Mouse (Mus musculus) heart, adult 2 months (tissue): ENCODE measurements at regions not wholly inside any gene's neighbourhood (a gene's known extent, or its start where the extent isn't known, plus 50 kb on each side); places are given as distances from the start of the nearest gene placed in this dataset.

ENCODE experiments used
- DNase-seq, 2 experiments: peaks; one replicate each; pipeline ENCODE4 v3.0.0; 2021
- H3K27ac ChIP-seq: fragments of 200-600 bp; 2 replicates; pipeline ENCODE4 v1.8.1; 2022
- H3K27me3 ChIP-seq: fragments of 200-500 bp; 2 replicates; pipeline ENCODE4 v1.6.1; 2012; ENCODE audit warnings: mild to moderate bottlenecking, low read length, inconsistent platforms, mixed read lengths; ENCODE audit not compliant: control insufficient read depth, insufficient read depth
- H3K36me3 ChIP-seq: fragments of 200-500 bp; 2 replicates; pipeline ENCODE4 v1.6.1; 2012; ENCODE audit warnings: low read length, inconsistent platforms; ENCODE audit not compliant: control insufficient read depth, insufficient read depth
- H3K4me1 ChIP-seq: fragments of 200-500 bp; 2 replicates; pipeline ENCODE4 v1.6.1; 2011; ENCODE audit warnings: low read length; ENCODE audit not compliant: control insufficient read depth, insufficient read depth
- H3K4me3 ChIP-seq: fragments of 200-600 bp; 2 replicates; pipeline ENCODE4 v1.8.1; 2022
- H3K79me2 ChIP-seq: fragments of 200-500 bp; replicated peaks from 2 replicates; pipeline ENCODE4 v1.6.1; 2012; ENCODE audit warnings: mild to moderate bottlenecking, inconsistent platforms, low read length, moderate library complexity, mixed read lengths; ENCODE audit not compliant: control insufficient read depth, insufficient read depth
- H3K9ac ChIP-seq: fragments of 200-500 bp; 2 replicates; pipeline ENCODE4 v1.6.1; 2012; ENCODE audit warnings: low read depth, mild to moderate bottlenecking, control low read depth, inconsistent platforms, low read length, mixed read lengths
- CTCF ChIP-seq: fragments of 200-600 bp; IDR thresholded peaks from 2 replicates; pipeline ENCODE4 v1.8.1; 2022; ENCODE audit warnings: antibody characterized with exemption, mild to moderate bottlenecking, moderate library complexity
- EP300 ChIP-seq: fragments of 200-500 bp; IDR thresholded peaks from 2 replicates; pipeline ENCODE4 v1.6.1; 2011; ENCODE audit warnings: low read depth, low read length, control low read depth; ENCODE audit not compliant: insufficient read depth
- POLR2A ChIP-seq: fragments of 200-500 bp; IDR thresholded peaks from 2 replicates; pipeline ENCODE4 v1.6.1; 2011; ENCODE audit warnings: mild to moderate bottlenecking, low read depth, low read length, control low read depth; ENCODE audit not compliant: insufficient read depth
- WGBS: fragments of 180-500 bp; shearing (Covaris S2); methylation state at CpG from one replicate; pipeline ENCODE4 v1.1.7; 2018; 5-methylcytosine and 5-hydroxymethylcytosine counted together
- intact Hi-C: fragments of 180-260 bp; cut with DNase I; formaldehyde crosslinking; loops from one replicate; pipeline ENCODE4 v1.15.1; 2025

DNA sequence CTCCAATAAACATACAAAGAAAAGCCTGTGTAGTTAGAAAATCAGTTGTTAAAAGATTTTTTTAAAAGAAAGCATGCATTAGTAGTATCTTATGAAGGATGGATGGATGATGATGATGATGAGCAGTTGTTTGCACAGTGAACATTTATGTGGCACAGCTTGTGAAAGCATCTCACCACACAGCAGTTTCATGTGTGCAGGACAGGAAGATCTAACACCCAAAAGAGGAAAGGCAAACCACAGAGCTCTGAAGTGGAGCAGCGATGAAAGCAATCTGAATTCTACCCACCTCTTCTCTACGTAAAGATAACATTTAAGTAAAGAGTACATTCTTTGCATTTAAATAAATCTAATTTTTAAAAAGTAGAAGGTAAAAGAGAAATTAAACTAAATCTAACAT, 96.6 kb upstream of the Gli3 start:
- H3K27ac ChIP-seq: no peak overlapping the region
- H3K4me3 ChIP-seq: no peak overlapping the region
- TF ChIP-seq EP300 (no peak), CTCF (no peak), POLR2A (no peak)
- WGBS: 81% methylated on average over 2 of the region's 2 CpGs
- H3K36me3 ChIP-seq: no peaks in the 10 kb centered on the region
- no peak overlapping the region for H3K9ac ChIP-seq
- H3K4me1 ChIP-seq: no peaks in the 10 kb centered on the region
- no peak for DNase-seq
- no peaks in the 10 kb centered on the region for H3K27me3 ChIP-seq
- no peaks in the 10 kb centered on the region for H3K79me2 ChIP-seq
- intact Hi-C loops: no loop called here

DNA sequence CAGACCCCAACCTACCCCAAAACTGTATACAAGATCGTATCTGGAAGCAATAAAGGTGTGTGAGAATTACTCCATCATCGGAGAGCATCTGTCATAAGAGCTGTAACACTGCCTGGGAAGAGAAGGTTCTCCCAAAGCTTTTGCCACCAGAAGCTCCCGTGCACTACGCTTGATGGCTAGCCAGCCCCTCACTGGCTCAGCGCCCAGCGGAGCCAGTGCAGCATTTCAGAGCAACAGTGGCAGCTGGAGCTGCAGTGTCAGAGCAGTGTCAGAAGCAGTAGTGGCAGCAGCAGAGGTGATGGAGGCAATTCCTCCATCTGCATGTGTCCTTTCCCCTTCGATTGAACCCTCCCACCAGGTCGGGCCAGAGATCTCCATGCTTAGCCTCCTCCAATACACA, 83.0 kb upstream of the Gli3 start:
- 73% methylated on average over 8 of the region's 8 CpGs for WGBS
- no peak for DNase-seq
- Histone ChIP-seq H3K4me1 (no peaks in the 10 kb centered on the region), H3K9ac (no peak overlapping the region), H3K27me3 (no peaks in the 10 kb centered on the region), H3K79me2 (no peaks in the 10 kb centered on the region), H3K4me3 (no peak overlapping the region), H3K36me3 (no peaks in the 10 kb centered on the region), H3K27ac (no peak overlapping the region)
- intact Hi-C loops: no loop called here
- TF ChIP-seq EP300: no peak
- no peak for TF ChIP-seq CTCF
- TF ChIP-seq POLR2A: no peak

DNA sequence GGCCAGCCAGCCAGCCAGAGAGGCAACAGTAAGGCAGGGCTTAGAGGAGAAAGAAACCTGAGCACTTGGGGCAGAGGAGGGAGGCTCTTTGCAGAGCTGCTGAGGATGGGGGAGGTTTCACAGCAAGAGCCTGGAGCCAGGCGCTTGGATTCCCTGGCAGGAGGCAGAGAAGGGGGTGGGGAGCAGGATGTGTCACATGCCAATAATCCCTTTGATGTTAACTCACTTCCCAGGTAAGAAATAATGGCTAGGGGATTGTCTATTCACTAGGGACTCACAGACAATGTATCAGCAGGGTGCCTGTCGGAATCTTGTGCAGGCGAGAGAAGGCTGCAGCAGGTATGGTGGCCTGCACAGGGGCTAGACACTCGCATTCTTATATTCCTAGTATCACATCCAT, 67.8 kb upstream of the Gli3 start:
- Histone ChIP-seq H3K9ac (no peak overlapping the region), H3K4me1 (no peaks in the 10 kb centered on the region), H3K79me2 (no peaks in the 10 kb centered on the region), H3K27ac (no peak overlapping the region), H3K27me3 (no peaks in the 10 kb centered on the region), H3K4me3 (no peak overlapping the region), H3K36me3 (no peaks in the 10 kb centered on the region)
- intact Hi-C loops: no loop called here
- TF ChIP-seq CTCF (no peak), EP300 (no peak), POLR2A (no peak)
- DNase-seq: no peak
- WGBS: 34% methylated on average over 4 of the region's 4 CpGs

GRCm38 (mm10) chr13:15395694-15396093, 67.3 kb upstream of the Gli3 start:
- Histone ChIP-seq H3K4me1 (no peaks in the 10 kb centered on the region), H3K36me3 (no peaks in the 10 kb centered on the region), H3K4me3 (no peak overlapping the region), H3K27ac (no peak overlapping the region), H3K27me3 (no peaks in the 10 kb centered on the region), H3K9ac (no peak overlapping the region), H3K79me2 (no peaks in the 10 kb centered on the region)
- intact Hi-C loops: no loop called here
- DNase-seq: no peak
- TF ChIP-seq EP300: no peak
- TF ChIP-seq CTCF: no peak
- TF ChIP-seq POLR2A: no peak
- 26% methylated on average over 7 of the region's 7 CpGs for WGBS

- H3K27me3 ChIP-seq: no peaks in the 10 kb centered on the region
- no peak overlapping the region for H3K9ac ChIP-seq
- no peak for TF ChIP-seq EP300
- no peak for TF ChIP-seq POLR2A
- no peak for TF ChIP-seq CTCF
- no peaks in the 10 kb centered on the region for H3K36me3 ChIP-seq
- H3K79me2 ChIP-seq: no peaks in the 10 kb centered on the region
- intact Hi-C loops: no loop called here
- H3K4me1 ChIP-seq: no peaks in the 10 kb centered on the region
- no peak for DNase-seq
- H3K27ac ChIP-seq: no peak overlapping the region
- WGBS: 61% methylated on average over 2 of the region's 2 CpGs
- no peak overlapping the region for H3K4me3 ChIP-seq
Observed at GRCm38 (mm10) chr13:15398677-15399076, 64.4 kb upstream of the Gli3 start.
